8 mouse cellular contexts compared by ENCODE assay signal in genomic region chr8:88635474-88636397, GRCm38 (mm10). TPM values are rescaled to one million over a fixed set of nuclear protein-coding genes. Genes with fewer than 3 reads are reported as not detected.
DNase-seq lines count a peak whose midpoint lies in the region; ATAC-seq and TF ChIP-seq lines count a peak whose summit lies in the region.

Gene Snx20 (minus strand): TSS chr8:88636128.

- 0 out of 2 replicates have a peak, but pooled peaks have one; percentile 53 for ATAC-seq in liver, embryonic 11.5 days (replicated peaks; ENCODE audit: low FRiP score)
- peak; percentile 74 for ATAC-seq in neutrophil, adult 5-6 weeks (ENCODE audit: extremely low read depth, insufficient number of reproducible peaks, low FRiP score, poor library complexity, severe bottlenecking)

- no peaks in the 10 kb centered on the region for H3K36me3 ChIP-seq in liver, embryonic 11.5 days (ENCODE audit: control insufficient read depth, insufficient read depth, low read length)
- no peaks in the 10 kb centered on the region for H3K36me3 ChIP-seq in midbrain, embryonic 10.5 days

- TF ChIP-seq POLR2A in bone marrow macrophage, adult 2 months (IDR thresholded peaks at IDR 0.05; ENCODE audit: borderline replicate concordance, low read depth, low read length), result no peak

- WGBS in liver, embryonic 11.5 days, result 69% methylated on average over 14 of the region's 14 CpGs
- 87% methylated on average over 14 of the region's 14 CpGs for WGBS in midbrain, embryonic 10.5 days

- peak within 1 kb of the TSS; percentile 85 for H3K4me3 ChIP-seq in bone marrow macrophage, adult 2 months (ENCODE audit: insufficient read depth, low read length)
- peak within 1 kb of the TSS; percentile 30 for H3K4me3 ChIP-seq in liver, embryonic 11.5 days (ENCODE audit: low read depth, low read length)
- H3K4me3 ChIP-seq in midbrain, embryonic 10.5 days, result no peak within 1 kb of the TSS

- H3K27ac ChIP-seq in bone marrow macrophage, adult 2 months (ENCODE audit: insufficient read depth, low read depth, low read length), result peak within 1 kb of the TSS; percentile 97
- H3K27ac ChIP-seq in liver, embryonic 11.5 days (ENCODE audit: low read depth, low read length), result no peak within 1 kb of the TSS
- no peak within 1 kb of the TSS for H3K27ac ChIP-seq in midbrain, embryonic 10.5 days (replicated peaks)

- H3K4me2 ChIP-seq in liver, embryonic 11.5 days, result peak within 1 kb of the TSS; percentile 28

- no peak within 1 kb of the TSS for H3K9ac ChIP-seq in liver, embryonic 11.5 days (ENCODE audit: low read depth, low read length)

- peaks cover 55% of the 10 kb centered on the region for H3K4me1 ChIP-seq in bone marrow macrophage, adult 2 months (ENCODE audit: control insufficient read depth, insufficient read depth, low read length)
- H3K4me1 ChIP-seq in liver, embryonic 11.5 days (replicated peaks; ENCODE audit: control insufficient read depth, insufficient read depth, low read length), result no peaks in the 10 kb centered on the region
- H3K4me1 ChIP-seq in midbrain, embryonic 10.5 days, result no peaks in the 10 kb centered on the region

- peak; percentile 88 for DNase-seq in A20 (ENCODE audit: low read depth, low spot score)
- no peak for DNase-seq in liver, embryonic 11.5 days (ENCODE audit: low spot score)
- DNase-seq in midbrain, embryonic 10.5 days (ENCODE audit: low spot score), result no peak
- DNase-seq in kidney, adult 11 months, result no peak
- DNase-seq in embryo, embryonic 9.5 days (ENCODE audit: extremely low spot score), result no peak
- DNase-seq in kidney, postnatal 4 days, result no peak

- H3K9me3 ChIP-seq in liver, embryonic 11.5 days (ENCODE audit: control insufficient read depth, low read length), result no peaks in the 10 kb centered on the region
- H3K9me3 ChIP-seq in midbrain, embryonic 10.5 days (replicated peaks), result no peaks in the 10 kb centered on the region

- no peak for TF ChIP-seq CTCF in bone marrow macrophage, adult 2 months (IDR thresholded peaks at IDR 0.05; ENCODE audit: low read depth, low read length)

- H3K27me3 ChIP-seq in liver, embryonic 11.5 days (replicated peaks; ENCODE audit: control insufficient read depth, insufficient read depth, low read length), result no peaks in the 10 kb centered on the region
- H3K27me3 ChIP-seq in midbrain, embryonic 10.5 days (ENCODE audit: low read depth, poor library complexity, severe bottlenecking), result no peaks in the 10 kb centered on the region

RNA-seq across cellular contexts. Expression of gene Snx20, which starts in this region (rescaled TPM):
- polyA plus RNA-seq in bone marrow macrophage, adult 2 months (2012; ENCODE audit: insufficient read depth, insufficient read length, missing spikeins), result 82.4 and 85.5 TPM in 2 replicates
- polyA plus RNA-seq in liver, embryonic 11.5 days (2014; fragmentation: Nextera tagmentation; extraction: Ambion mirVana), result 2.3 and 2.6 TPM in 2 replicates
- 118 and 128 TPM in 2 replicates for total RNA-seq in neutrophil, adult 5-6 weeks (2017)
- 1.2 and 1.3 TPM in 2 replicates for polyA plus RNA-seq in midbrain, embryonic 10.5 days (2016; fragmentation: Nextera tagmentation; extraction: Ambion mirVana)

Comparison
In these comparisons a context has a peak if more than half of its experiments do, and no peak if none do; other contexts are left out.
1. RNA of gene Snx20 (polyA plus RNA-seq): 82.4 to 85.5 TPM in bone marrow macrophage, adult 2 months; 2.3 to 2.6 TPM in liver, embryonic 11.5 days and 1.2 to 1.3 TPM in midbrain, embryonic 10.5 days; every median in the first group is over 10 times any median in the second.